Mouse (Mus musculus) embryonic fibroblast, embryonic 13.5 days (primary cell): ENCODE data around the gene Ackr4. TPM values are rescaled to one million over a fixed set of nuclear protein-coding genes. Genes with fewer than 3 reads are reported as not detected.

ENCODE experiments used
- H3K27ac ChIP-seq: 2 replicates; pipeline ENCODE4 v1.5.1; 2012; ENCODE audit warnings: low read length, control low read depth, inconsistent platforms; ENCODE audit not compliant: insufficient read depth
- H3K4me1 ChIP-seq: 2 replicates; pipeline ENCODE4 v1.6.1; 2011; ENCODE audit warnings: low read length; ENCODE audit not compliant: control insufficient read depth, insufficient read depth
- H3K4me3 ChIP-seq: 2 replicates; pipeline ENCODE4 v1.5.1; 2011; ENCODE audit warnings: mild to moderate bottlenecking, control low read depth, low read length; ENCODE audit not compliant: insufficient read depth
- CTCF ChIP-seq: IDR thresholded peaks from 2 replicates; pipeline ENCODE4 v1.5.1; 2011; ENCODE audit warnings: mild to moderate bottlenecking, control low read depth, low read length, moderate library complexity, borderline replicate concordance; ENCODE audit not compliant: insufficient read depth
- POLR2A ChIP-seq: IDR thresholded peaks from 2 replicates; pipeline ENCODE4 v1.6.1; 2011; ENCODE audit warnings: low read depth, mild to moderate bottlenecking, control low read depth, low read length, moderate library complexity
- polyA plus RNA-seq: library from polyadenylated mRNA; stranded (reverse); fragments of >200 nt; gene quantifications from 2 replicates; pipeline ENCODE4 v1.2.4, GENCODE M21; 2011; ENCODE audit warnings: low read depth; ENCODE audit not compliant: missing spikeins, insufficient read length

The Ackr4 gene
- polyA plus RNA-seq, 1 experiment, result 0.74 TPM

- Histone ChIP-seq H3K4me3 (no peak overlapping the region), H3K4me1 (no peaks in the 10 kb centered on the region)
These were observed 75.7 kb downstream of the Ackr4 start for GRCm38 (mm10) chr9:104051028-104051427.

DNA sequence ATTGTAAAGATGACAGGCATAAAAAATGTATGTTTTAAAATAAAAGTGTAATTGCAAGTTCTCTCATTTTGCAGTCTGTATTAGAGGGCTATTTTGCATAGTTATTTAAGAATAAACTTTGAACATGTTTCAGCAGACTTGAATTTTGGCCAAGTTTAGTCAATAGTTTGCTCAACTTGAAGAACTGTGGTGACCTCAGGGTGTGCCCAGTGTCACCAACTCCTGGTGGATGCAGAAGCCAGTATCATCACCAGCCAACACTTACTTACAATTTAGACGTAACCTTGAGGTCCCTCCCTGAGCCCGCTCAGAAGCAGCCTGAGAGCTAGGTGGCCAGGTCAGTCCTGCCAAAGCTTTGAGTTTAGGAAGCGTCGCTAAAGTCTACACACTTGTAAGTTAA, 83.1 kb downstream of the Ackr4 start:
- TF ChIP-seq CTCF, result no peak
- no peak for TF ChIP-seq POLR2A
- no peak overlapping the region for H3K4me3 ChIP-seq
- H3K4me1 ChIP-seq, result no peaks in the 10 kb centered on the region
- H3K27ac ChIP-seq, result no peak overlapping the region

More at GRCm38 (mm10) chr9:104051028-104051427, 75.7 kb downstream of the Ackr4 start:
- no peak overlapping the region for H3K27ac ChIP-seq
- TF ChIP-seq POLR2A, result no peak
- TF ChIP-seq CTCF, result no peak

DNA sequence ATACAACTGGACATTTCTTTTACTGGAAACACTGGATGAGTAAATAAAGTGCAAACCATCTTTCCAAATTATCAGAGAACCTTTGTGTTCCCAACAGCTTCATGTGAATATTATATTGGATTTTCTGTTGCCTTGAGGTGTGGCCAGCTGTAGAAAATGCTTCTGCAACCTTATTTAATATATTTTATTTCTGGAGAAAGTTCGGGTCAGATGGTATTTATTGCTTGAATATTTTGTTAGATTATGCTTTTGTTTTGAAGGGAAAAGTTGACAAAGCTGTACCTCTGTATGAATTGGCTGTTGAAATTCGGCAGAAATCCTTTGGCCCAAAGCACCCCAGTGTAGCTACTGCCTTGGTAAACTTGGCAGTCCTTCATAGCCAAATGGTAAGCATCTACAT, 86.4 kb downstream of the Ackr4 start, which contains the start of gene Gm28305:
Gene Gm28305, plus strand, starts transcription at position 301 of the 400 bp plus-strand sequence.
- no peak within 1 kb of the TSS for H3K27ac ChIP-seq
- no peak within 1 kb of the TSS for H3K4me3 ChIP-seq
- H3K4me1 ChIP-seq, result no peaks in the 10 kb centered on the region
- no peak for TF ChIP-seq POLR2A
- no peak for TF ChIP-seq CTCF

GRCm38 (mm10) chr9:104039742-104040141, 87.0 kb downstream of the Ackr4 start:
- H3K4me1 ChIP-seq, result no peaks in the 10 kb centered on the region
- H3K4me3 ChIP-seq, result no peak overlapping the region
- no peak for TF ChIP-seq CTCF
- TF ChIP-seq POLR2A, result no peak
- no peak overlapping the region for H3K27ac ChIP-seq

DNA sequence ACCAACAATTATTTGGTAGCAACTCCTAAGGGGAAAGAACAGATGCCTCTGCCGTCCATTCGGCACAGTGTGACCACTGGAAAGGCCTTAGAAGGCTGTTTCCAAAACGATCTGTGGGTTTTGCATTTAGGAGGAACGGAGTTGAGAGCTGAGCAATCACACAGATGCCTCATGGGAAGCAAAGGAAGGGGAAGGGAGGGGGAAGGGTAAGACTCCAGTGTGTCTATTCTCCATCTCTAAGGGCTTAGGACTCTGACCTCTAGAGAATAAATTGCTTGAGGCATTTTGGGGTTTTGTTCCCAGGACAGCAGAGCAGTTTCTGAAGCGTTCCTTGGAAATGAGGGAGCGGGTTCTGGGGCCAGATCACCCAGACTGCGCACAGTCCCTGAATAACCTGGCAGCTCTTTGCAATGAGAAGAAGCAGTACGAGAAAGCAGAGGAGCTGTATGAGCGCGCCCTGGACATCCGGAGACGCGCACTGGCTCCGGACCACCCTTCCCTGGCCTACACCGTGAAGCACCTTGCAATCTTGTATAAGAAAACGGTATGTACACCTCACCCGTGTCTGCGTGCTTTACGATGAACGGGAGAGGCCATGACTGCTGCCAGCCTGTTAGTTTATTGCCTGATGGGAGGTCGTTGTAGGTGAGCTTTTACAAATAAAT, 87.6 kb downstream of the Ackr4 start:
- no peak for TF ChIP-seq POLR2A
- no peak for TF ChIP-seq CTCF
- H3K27ac ChIP-seq, result no peak overlapping the region

GRCm38 (mm10) chr9:104038266-104038665, 88.5 kb downstream of the Ackr4 start:
- H3K27ac ChIP-seq, result no peak overlapping the region
- no peaks in the 10 kb centered on the region for H3K4me1 ChIP-seq
- TF ChIP-seq POLR2A, result no peak
- no peak for TF ChIP-seq CTCF
- H3K4me3 ChIP-seq, result no peak overlapping the region

More for the DNA sequence above, 87.6 kb downstream of the Ackr4 start:
- Histone ChIP-seq H3K4me3 (no peak overlapping the region), H3K4me1 (no peaks in the 10 kb centered on the region)

- Histone ChIP-seq H3K4me3 (no peak overlapping the region), H3K4me1 (no peaks in the 10 kb centered on the region), H3K27ac (no peak overlapping the region)
- TF ChIP-seq CTCF (peak; percentile 78; the same call in 1 of the 2 replicates), POLR2A (no peak)
These were observed 91.3 kb downstream of the Ackr4 start for GRCm38 (mm10) chr9:104035261-104036015.

GRCm38 (mm10) chr9:104034718-104035117, 92.0 kb downstream of the Ackr4 start:
- H3K27ac ChIP-seq, result no peak overlapping the region
- H3K4me1 ChIP-seq, result no peaks in the 10 kb centered on the region
- TF ChIP-seq CTCF (no peak), POLR2A (no peak)
- H3K4me3 ChIP-seq, result no peak overlapping the region

GRCm38 (mm10) chr9:104034231-104034630, 92.5 kb downstream of the Ackr4 start:
- Histone ChIP-seq H3K4me3 (no peak overlapping the region), H3K4me1 (no peaks in the 10 kb centered on the region), H3K27ac (no peak overlapping the region)
- TF ChIP-seq CTCF (no peak), POLR2A (no peak)

Other genes with a start within 250 kb of the Ackr4 start
- gene Nphp3, start 124.4 kb downstream of the Ackr4 start, polyA plus RNA-seq, result 12.4 and 15.8 TPM in 2 replicates
- gene Gm28305, start 86.3 kb downstream of the Ackr4 start, polyA plus RNA-seq, result not detected in 2 replicates
- 50.3 and 52.0 TPM in 2 replicates for gene Uba5, start 63.8 kb downstream of the Ackr4 start, polyA plus RNA-seq
- gene Acad11, start 63.6 kb downstream of the Ackr4 start, polyA plus RNA-seq, result 14.0 and 14.5 TPM in 2 replicates
- gene Dnajc13, start 136.0 kb upstream of the Ackr4 start, polyA plus RNA-seq, result 107 and 109 TPM in 2 replicates
- gene Acpp, start 210.8 kb upstream of the Ackr4 start, polyA plus RNA-seq, result 0.84 and 1.2 TPM in 2 replicates